Mouse (Mus musculus): ENCODE results near the gene Mael.
A peak's percentile ranks its signal among the peaks of the same experiment; 100 is the strongest.

Gene Mael

GRCm38 (mm10) chr1:166154162-166155112 lies 84.1 kb downstream of the Mael start:
- DNase-seq (ENCODE audit: low read depth, low spot score): peak; percentile 83

GRCm38 (mm10) chr1:166153351-166154120 lies 85.0 kb downstream of the Mael start:
- DNase-seq (ENCODE audit: low read depth, low spot score): peak; percentile 91

- DNase-seq (ENCODE audit: low read depth, low spot score): no peak
Observed at GRCm38 (mm10) chr1:166152034-166152433, 86.5 kb downstream of the Mael start.

DNA sequence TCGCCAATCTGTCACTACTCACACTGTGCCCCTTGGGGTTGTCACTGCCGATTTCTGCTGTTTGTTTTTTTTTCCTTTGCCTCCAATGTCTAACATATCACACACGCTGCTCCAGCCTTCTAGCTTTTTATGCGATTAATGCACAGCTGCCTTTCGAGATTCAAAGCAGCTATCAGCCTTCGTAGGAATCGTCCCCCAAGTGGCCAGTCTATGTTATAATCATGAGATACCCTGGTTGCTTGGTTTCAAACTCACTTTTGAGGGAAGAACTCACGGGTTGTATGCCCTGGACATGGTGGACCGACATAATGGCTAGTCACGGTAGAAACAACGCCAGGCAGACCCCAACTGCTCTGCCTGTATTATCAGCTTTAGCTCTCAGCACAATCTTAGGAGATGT lies 87.2 kb downstream of the Mael start:
- DNase-seq (ENCODE audit: low read depth, low spot score): peak; percentile 48

Measured in 3T3-L1 (cell line).